Mouse (Mus musculus): ENCODE measurements around the gene Pogk. TPM values are rescaled to one million over a fixed set of nuclear protein-coding genes. Genes with fewer than 3 reads are reported as not detected.

Pogk gene
- 9.8 and 10.4 TPM in 2 replicates for polyA plus RNA-seq (2015; fragmentation: Nextera tagmentation; extraction: Ambion mirVana)

- Histone ChIP-seq H3K4me1 (replicated peaks; ENCODE audit: control insufficient read depth, insufficient read depth, low read length) (peaks cover 12% of the 10 kb centered on the region), H3K4me3 (ENCODE audit: low read length) (peak within 1 kb of the TSS; percentile 75), H3K27ac (ENCODE audit: low read length) (peak within 1 kb of the TSS; percentile 56), H3K9me3 (ENCODE audit: control insufficient read depth, low read length) (peaks cover 10% of the 10 kb centered on the region), H3K9ac (ENCODE audit: low read length) (peak within 1 kb of the TSS; percentile 80), H3K36me3 (ENCODE audit: control insufficient read depth, insufficient read depth, low read length) (no peaks in the 10 kb centered on the region), H3K4me2 (ENCODE audit: low read depth, low read length) (peak within 1 kb of the TSS; percentile 95), H3K27me3 (ENCODE audit: control insufficient read depth, insufficient read depth, low read depth, low read length) (no peaks in the 10 kb centered on the region)
- WGBS, result 2% methylated on average over 40 of the region's 49 CpGs
- ATAC-seq (ENCODE audit: low read depth), result peak; percentile 95
These were observed at the start of gene Pogk for GRCm38 (mm10) chr1:166409701-166410220. Pogk (minus strand) TSS chr1:166409863.

GRCm38 (mm10) chr1:166441992-166442391, 32.3 kb upstream of the Pogk start:
- Histone ChIP-seq H3K4me1 (replicated peaks; ENCODE audit: control insufficient read depth, insufficient read depth, low read length) (no peaks in the 10 kb centered on the region), H3K9ac (ENCODE audit: low read length) (no peak overlapping the region), H3K27ac (ENCODE audit: low read length) (no peak overlapping the region), H3K4me2 (ENCODE audit: low read depth, low read length) (no peak overlapping the region), H3K4me3 (ENCODE audit: low read length) (no peak overlapping the region), H3K27me3 (ENCODE audit: control insufficient read depth, insufficient read depth, low read depth, low read length) (no peaks in the 10 kb centered on the region), H3K36me3 (ENCODE audit: control insufficient read depth, insufficient read depth, low read length) (no peaks in the 10 kb centered on the region), H3K9me3 (ENCODE audit: control insufficient read depth, low read length) (no peaks in the 10 kb centered on the region)
- no peak for ATAC-seq (ENCODE audit: low read depth)
- WGBS, result 86% methylated on average over 3 of the region's 3 CpGs

GRCm38 (mm10) chr1:166439426-166439825, 29.8 kb upstream of the Pogk start:
- Histone ChIP-seq H3K27me3 (ENCODE audit: control insufficient read depth, insufficient read depth, low read depth, low read length) (no peaks in the 10 kb centered on the region), H3K27ac (ENCODE audit: low read length) (no peak overlapping the region), H3K9me3 (ENCODE audit: control insufficient read depth, low read length) (no peaks in the 10 kb centered on the region), H3K4me1 (replicated peaks; ENCODE audit: control insufficient read depth, insufficient read depth, low read length) (no peaks in the 10 kb centered on the region), H3K9ac (ENCODE audit: low read length) (no peak overlapping the region), H3K4me3 (ENCODE audit: low read length) (no peak overlapping the region), H3K4me2 (ENCODE audit: low read depth, low read length) (no peak overlapping the region), H3K36me3 (ENCODE audit: control insufficient read depth, insufficient read depth, low read length) (no peaks in the 10 kb centered on the region)
- no peak for ATAC-seq (ENCODE audit: low read depth)
- 61% methylated on average over 6 of the region's 6 CpGs for whole genome bisulfite sequencing

GRCm38 (mm10) chr1:166429809-166430431, 20.3 kb upstream of the Pogk start:
- WGBS, result 40% methylated on average over 10 of the region's 10 CpGs
- peak; percentile 52; the same call in 1 of the 2 replicates for ATAC-seq (ENCODE audit: low read depth)
- Histone ChIP-seq H3K27ac (ENCODE audit: low read length) (no peak overlapping the region), H3K4me2 (ENCODE audit: low read depth, low read length) (peak overlapping the region; percentile 40), H3K9ac (ENCODE audit: low read length) (peak overlapping the region; percentile 39; the same call in 1 of the 2 replicates), H3K4me3 (ENCODE audit: low read length) (0 out of 2 replicates have a peak overlapping the region, but pooled peaks have one; percentile 12), H3K9me3 (ENCODE audit: control insufficient read depth, low read length) (no peaks in the 10 kb centered on the region), H3K4me1 (replicated peaks; ENCODE audit: control insufficient read depth, insufficient read depth, low read length) (no peaks in the 10 kb centered on the region), H3K27me3 (ENCODE audit: control insufficient read depth, insufficient read depth, low read depth, low read length) (no peaks in the 10 kb centered on the region), H3K36me3 (ENCODE audit: control insufficient read depth, insufficient read depth, low read length) (no peaks in the 10 kb centered on the region)

GRCm38 (mm10) chr1:166429053-166429452, 19.4 kb upstream of the Pogk start:
- 55% methylated on average over 3 of the region's 3 CpGs for WGBS
- no peak overlapping the region for H3K9ac ChIP-seq (ENCODE audit: low read length)
- no peaks in the 10 kb centered on the region for H3K9me3 ChIP-seq (ENCODE audit: control insufficient read depth, low read length)
- H3K27me3 ChIP-seq (ENCODE audit: control insufficient read depth, insufficient read depth, low read depth, low read length), result no peaks in the 10 kb centered on the region
- H3K36me3 ChIP-seq (ENCODE audit: control insufficient read depth, insufficient read depth, low read length), result no peaks in the 10 kb centered on the region
- H3K4me1 ChIP-seq (replicated peaks; ENCODE audit: control insufficient read depth, insufficient read depth, low read length), result no peaks in the 10 kb centered on the region
- no peak for ATAC-seq (ENCODE audit: low read depth)
- no peak overlapping the region for H3K4me3 ChIP-seq (ENCODE audit: low read length)
- H3K4me2 ChIP-seq (ENCODE audit: low read depth, low read length), result no peak overlapping the region
- H3K27ac ChIP-seq (ENCODE audit: low read length), result no peak overlapping the region

- Histone ChIP-seq H3K4me1 (replicated peaks; ENCODE audit: control insufficient read depth, insufficient read depth, low read length) (peaks cover 12% of the 10 kb centered on the region), H3K4me3 (ENCODE audit: low read length) (no peak overlapping the region), H3K36me3 (ENCODE audit: control insufficient read depth, insufficient read depth, low read length) (no peaks in the 10 kb centered on the region), H3K27ac (ENCODE audit: low read length) (no peak overlapping the region), H3K9me3 (ENCODE audit: control insufficient read depth, low read length) (peaks cover 10% of the 10 kb centered on the region), H3K4me2 (ENCODE audit: low read depth, low read length) (no peak overlapping the region), H3K27me3 (ENCODE audit: control insufficient read depth, insufficient read depth, low read depth, low read length) (no peaks in the 10 kb centered on the region), H3K9ac (ENCODE audit: low read length) (no peak overlapping the region)
- ATAC-seq (ENCODE audit: low read depth), result no peak
- 87% methylated on average over 3 of the region's 3 CpGs for WGBS
These were observed 2.6 kb upstream of the Pogk start for GRCm38 (mm10) chr1:166412266-166412665.

GRCm38 (mm10) chr1:166411541-166411940, 1.9 kb upstream of the Pogk start:
- peaks cover 12% of the 10 kb centered on the region for H3K4me1 ChIP-seq (replicated peaks; ENCODE audit: control insufficient read depth, insufficient read depth, low read length)
- H3K4me3 ChIP-seq (ENCODE audit: low read length), result no peak overlapping the region
- H3K27ac ChIP-seq (ENCODE audit: low read length), result no peak overlapping the region
- WGBS, result 93% methylated on average over 1 of the region's 1 CpGs
- no peak overlapping the region for H3K9ac ChIP-seq (ENCODE audit: low read length)
- no peaks in the 10 kb centered on the region for H3K36me3 ChIP-seq (ENCODE audit: control insufficient read depth, insufficient read depth, low read length)
- H3K27me3 ChIP-seq (ENCODE audit: control insufficient read depth, insufficient read depth, low read depth, low read length), result no peaks in the 10 kb centered on the region
- H3K9me3 ChIP-seq (ENCODE audit: control insufficient read depth, low read length), result peaks cover 10% of the 10 kb centered on the region
- no peak overlapping the region for H3K4me2 ChIP-seq (ENCODE audit: low read depth, low read length)
- ATAC-seq (ENCODE audit: low read depth), result no peak

GRCm38 (mm10) chr1:166409177-166409700, 424 bp downstream of the Pogk start:
- H3K27me3 ChIP-seq (ENCODE audit: control insufficient read depth, insufficient read depth, low read depth, low read length), result no peaks in the 10 kb centered on the region
- H3K4me1 ChIP-seq (replicated peaks; ENCODE audit: control insufficient read depth, insufficient read depth, low read length), result peaks cover 12% of the 10 kb centered on the region
- whole genome bisulfite sequencing, result 1% methylated on average over 29 of the region's 45 CpGs
- H3K36me3 ChIP-seq (ENCODE audit: control insufficient read depth, insufficient read depth, low read length), result no peaks in the 10 kb centered on the region
- peak; percentile 79 for ATAC-seq (ENCODE audit: low read depth)
- peak overlapping the region; percentile 80 for H3K9ac ChIP-seq (ENCODE audit: low read length)
- H3K4me3 ChIP-seq (ENCODE audit: low read length), result peak overlapping the region; percentile 75
- peaks cover 10% of the 10 kb centered on the region for H3K9me3 ChIP-seq (ENCODE audit: control insufficient read depth, low read length)
- peak overlapping the region; percentile 56 for H3K27ac ChIP-seq (ENCODE audit: low read length)
- H3K4me2 ChIP-seq (ENCODE audit: low read depth, low read length), result peak overlapping the region; percentile 95

GRCm38 (mm10) chr1:166403846-166404245, 5.8 kb downstream of the Pogk start:
- no peak overlapping the region for H3K27ac ChIP-seq (ENCODE audit: low read length)
- no peaks in the 10 kb centered on the region for H3K27me3 ChIP-seq (ENCODE audit: control insufficient read depth, insufficient read depth, low read depth, low read length)
- no peak for ATAC-seq (ENCODE audit: low read depth)
- H3K9ac ChIP-seq (ENCODE audit: low read length), result no peak overlapping the region
- H3K4me1 ChIP-seq (replicated peaks; ENCODE audit: control insufficient read depth, insufficient read depth, low read length), result peaks cover 10% of the 10 kb centered on the region
- H3K4me3 ChIP-seq (ENCODE audit: low read length), result no peak overlapping the region
- no peaks in the 10 kb centered on the region for H3K9me3 ChIP-seq (ENCODE audit: control insufficient read depth, low read length)
- H3K4me2 ChIP-seq (ENCODE audit: low read depth, low read length), result no peak overlapping the region
- WGBS, result 86% methylated on average over 3 of the region's 3 CpGs
- H3K36me3 ChIP-seq (ENCODE audit: control insufficient read depth, insufficient read depth, low read length), result peaks cover 10% of the 10 kb centered on the region
